9 mouse cellular contexts compared by ENCODE assay signal in genomic region chr8:120686051-120686450, GRCm38 (mm10). TPM values are rescaled to one million over a fixed set of nuclear protein-coding genes. Genes with fewer than 3 reads are reported as not detected.
DNase-seq lines count a peak whose midpoint lies in the region; ATAC-seq and TF ChIP-seq lines count a peak whose summit lies in the region.
"Had no signal": no experiment of that assay in that cellular context is flagged by ENCODE, and none has a peak within 500 bp of the region (broad histone marks: within the 10 kb centered on the region; RNA-seq: fewer than 3 reads in every experiment).

No protein-coding gene starts in this region.

- H3K36me3 ChIP-seq in kidney, embryonic 15.5 days, result no peaks in the 10 kb centered on the region

- H3K9ac ChIP-seq in kidney, embryonic 15.5 days, result no peak overlapping the region

- H3K4me3 ChIP-seq in bone marrow macrophage, adult 2 months (ENCODE audit: insufficient read depth, low read length), result peak overlapping the region; percentile 60
- H3K4me3 ChIP-seq in kidney, embryonic 15.5 days (replicated peaks), result no peak overlapping the region

- H3K4me1 ChIP-seq in bone marrow macrophage, adult 2 months (ENCODE audit: control insufficient read depth, insufficient read depth, low read length), result peaks cover 58% of the 10 kb centered on the region
- H3K4me1 ChIP-seq in kidney, embryonic 15.5 days, result peaks cover 9% of the 10 kb centered on the region; the same call in 1 of the 2 replicates

- H3K27ac ChIP-seq in bone marrow macrophage, adult 2 months (ENCODE audit: insufficient read depth, low read depth, low read length), result peak overlapping the region; percentile 99
- no peak overlapping the region for H3K27ac ChIP-seq in kidney, embryonic 15.5 days

- peaks cover 39% of the 10 kb centered on the region for H3K27me3 ChIP-seq in kidney, embryonic 15.5 days

- no peak overlapping the region for H3K4me2 ChIP-seq in kidney, embryonic 15.5 days

- no peak for TF ChIP-seq CTCF in bone marrow macrophage, adult 2 months (IDR thresholded peaks at IDR 0.05; ENCODE audit: low read depth, low read length)

- peak; percentile 83 for ATAC-seq in granulocyte monocyte progenitor cell, adult 5-6 weeks (replicated peaks; ENCODE audit: poor library complexity, severe bottlenecking)
- no peak for ATAC-seq in kidney, embryonic 15.5 days (replicated peaks; ENCODE audit: low FRiP score)

- no peaks in the 10 kb centered on the region for H3K9me3 ChIP-seq in kidney, embryonic 15.5 days (replicated peaks)

- peak; percentile 90 for DNase-seq in layer of hippocampus, adult 9-11 months
- DNase-seq in layer of hippocampus, adult 18-20 months (ENCODE audit: low spot score in 2 of 2), result no peak
- DNase-seq in lung, postnatal 10 days, result peak; percentile 45
- DNase-seq in kidney, postnatal 14 days, result no peak
- no peak for DNase-seq in cerebellum, adult 18-20 months
- DNase-seq: kidney, adult 11 months had no signal

- 0 out of 2 replicates have a peak, but pooled peaks have one; percentile 36 for TF ChIP-seq POLR2A in bone marrow macrophage, adult 2 months (IDR thresholded peaks at IDR 0.05; ENCODE audit: borderline replicate concordance, low read depth, low read length)

- 86% methylated on average over 13 of the region's 13 CpGs for WGBS in kidney, embryonic 15.5 days

RNA-seq across cellular contexts. Expression of gene Emc8, which starts 17.7 kb away (rescaled TPM):
- total RNA-seq in layer of hippocampus, adult 18-20 months (2021), result 10 to 100 TPM; 74.7 to 96.9 TPM
- 56.5 and 61.3 TPM in 2 replicates for polyA plus RNA-seq in bone marrow macrophage, adult 2 months (2012; ENCODE audit: insufficient read depth, insufficient read length, missing spikeins)
- 34.9 and 56.5 TPM in 2 replicates for total RNA-seq in granulocyte monocyte progenitor cell, adult 5-6 weeks (2014; fragmentation: Nextera tagmentation)
- 36.5 and 61.2 TPM in 2 replicates for total RNA-seq in granulocyte monocyte progenitor cell, adult 5-6 weeks (2017)
- 250 and 266 TPM in 2 replicates for polyA plus RNA-seq in kidney, embryonic 15.5 days (2015; fragmentation: Nextera tagmentation; extraction: Ambion mirVana)

RNA-seq across cellular contexts. Expression of gene Cox4i1, which starts 18.0 kb away (rescaled TPM):
- total RNA-seq in layer of hippocampus, adult 18-20 months (2021), result 1,000 to 10,000 TPM; 1,117 to 1,130 TPM
- polyA plus RNA-seq in bone marrow macrophage, adult 2 months (2012; ENCODE audit: insufficient read depth, insufficient read length, missing spikeins), result 607 and 651 TPM in 2 replicates
- total RNA-seq in granulocyte monocyte progenitor cell, adult 5-6 weeks (2014; fragmentation: Nextera tagmentation), result 1,083 and 1,131 TPM in 2 replicates
- 462 and 506 TPM in 2 replicates for total RNA-seq in granulocyte monocyte progenitor cell, adult 5-6 weeks (2017)
- polyA plus RNA-seq in kidney, embryonic 15.5 days (2015; fragmentation: Nextera tagmentation; extraction: Ambion mirVana), result 1,138 and 1,220 TPM in 2 replicates

RNA-seq across cellular contexts. Expression of gene Gm27021, which starts 18.2 kb away (rescaled TPM):
- 1 to 10 TPM; 1.4 to 2.0 TPM for total RNA-seq in layer of hippocampus, adult 18-20 months (2021)
- polyA plus RNA-seq in bone marrow macrophage, adult 2 months (2012; ENCODE audit: insufficient read depth, insufficient read length, missing spikeins), result not detected in 2 replicates
- not detected in 2 replicates for total RNA-seq in granulocyte monocyte progenitor cell, adult 5-6 weeks (2014; fragmentation: Nextera tagmentation)
- total RNA-seq in granulocyte monocyte progenitor cell, adult 5-6 weeks (2017), result not detected in 2 replicates
- polyA plus RNA-seq in kidney, embryonic 15.5 days (2015; fragmentation: Nextera tagmentation; extraction: Ambion mirVana), result 2.8 and 3.0 TPM in 2 replicates

RNA-seq across cellular contexts. Expression of gene 1190005I06Rik, which starts 38.6 kb away (rescaled TPM):
- total RNA-seq in layer of hippocampus, adult 18-20 months (2021), result 10 to 100 TPM; 17.4 to 17.6 TPM
- 1.1 and 1.6 TPM in 2 replicates for polyA plus RNA-seq in bone marrow macrophage, adult 2 months (2012; ENCODE audit: insufficient read depth, insufficient read length, missing spikeins)
- not detected in 2 replicates for total RNA-seq in granulocyte monocyte progenitor cell, adult 5-6 weeks (2014; fragmentation: Nextera tagmentation)
- 0.60 TPM in 1 of 2 replicates, not detected in the other for total RNA-seq in granulocyte monocyte progenitor cell, adult 5-6 weeks (2017)
- polyA plus RNA-seq in kidney, embryonic 15.5 days (2015; fragmentation: Nextera tagmentation; extraction: Ambion mirVana), result 3.0 and 4.0 TPM in 2 replicates

RNA-seq across cellular contexts. Expression of gene Irf8, which starts 50.1 kb away (rescaled TPM):
- 1 to 10 TPM; 3.7 to 4.6 TPM for total RNA-seq in layer of hippocampus, adult 18-20 months (2021)
- 157 and 163 TPM in 2 replicates for polyA plus RNA-seq in bone marrow macrophage, adult 2 months (2012; ENCODE audit: insufficient read depth, insufficient read length, missing spikeins)
- 213 and 215 TPM in 2 replicates for total RNA-seq in granulocyte monocyte progenitor cell, adult 5-6 weeks (2014; fragmentation: Nextera tagmentation)
- 171 and 196 TPM in 2 replicates for total RNA-seq in granulocyte monocyte progenitor cell, adult 5-6 weeks (2017)
- polyA plus RNA-seq in kidney, embryonic 15.5 days (2015; fragmentation: Nextera tagmentation; extraction: Ambion mirVana), result 9.6 and 11.5 TPM in 2 replicates

Comparison
In these comparisons a context has a peak if more than half of its experiments do, and no peak if none do; other contexts are left out.
1. DNase-seq: peak in layer of hippocampus, adult 9-11 months (single experiment) and lung, postnatal 10 days (single experiment); none in layer of hippocampus, adult 18-20 months (0 of 2), kidney, postnatal 14 days (single experiment) and cerebellum, adult 18-20 months (0 of 2).